Comparison of ENCODE assay signal across 17 mouse cellular contexts in the genomic region with DNA sequence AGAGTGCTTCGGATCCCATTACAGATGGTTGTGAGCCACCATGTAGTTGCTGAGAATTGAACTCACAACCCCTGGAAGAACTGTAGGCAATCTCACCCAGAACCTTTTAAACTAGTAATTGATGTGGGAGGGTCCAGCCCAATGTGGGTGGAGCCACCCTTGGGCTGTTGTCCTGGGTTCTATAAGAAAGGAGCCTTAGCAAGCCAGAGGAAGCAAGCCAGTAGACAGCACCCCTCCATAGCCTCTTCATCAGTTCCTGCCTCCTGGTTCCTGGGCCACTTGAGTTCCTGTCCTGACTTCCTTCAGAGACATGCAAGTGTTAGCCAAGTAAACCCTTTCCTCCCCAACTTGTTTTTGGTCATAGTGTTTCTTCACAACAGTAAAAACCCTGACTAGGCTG.
"Had no signal": no experiment of that assay in that cellular context is flagged by ENCODE, and none has a peak within 500 bp of the region (broad histone marks: within the 10 kb centered on the region; RNA-seq: fewer than 3 reads in every experiment).

No protein-coding gene starts in this region.

- H3K27me3 ChIP-seq: neural tube, embryonic 12.5 days; neural tube, embryonic 13.5 days; neural tube, embryonic 15.5 days; stomach, embryonic 15.5 days had no signal

- DNase-seq: retina, postnatal 1 day; right cerebral cortex, adult 18-20 months; right cerebral cortex, postnatal 14 days; right cerebral cortex, postnatal 25 days; right cerebral cortex, postnatal 4 days; spleen, adult 18-20 months; thymus, adult 18-20 months; thymus, adult 2 months; thymus, postnatal 14 days; thymus, postnatal 25 days; thymus, postnatal 36 days; thymus, postnatal 4 days had no signal

- H3K27ac ChIP-seq: neural tube, embryonic 12.5 days; neural tube, embryonic 13.5 days; neural tube, embryonic 15.5 days; stomach, embryonic 15.5 days; stomach, postnatal 0 days had no signal

- H3K36me3 ChIP-seq: neural tube, embryonic 12.5 days; neural tube, embryonic 13.5 days; neural tube, embryonic 15.5 days; stomach, embryonic 15.5 days had no signal

- H3K4me3 ChIP-seq: neural tube, embryonic 12.5 days; neural tube, embryonic 13.5 days; neural tube, embryonic 15.5 days; stomach, embryonic 15.5 days had no signal

- H3K4me2 ChIP-seq: neural tube, embryonic 12.5 days; neural tube, embryonic 13.5 days; neural tube, embryonic 15.5 days; stomach, embryonic 15.5 days had no signal

- H3K4me1 ChIP-seq: neural tube, embryonic 12.5 days; neural tube, embryonic 13.5 days; neural tube, embryonic 15.5 days had no signal

- H3K9me3 ChIP-seq: neural tube, embryonic 12.5 days; neural tube, embryonic 13.5 days; neural tube, embryonic 15.5 days; stomach, embryonic 15.5 days had no signal

- H3K9ac ChIP-seq: neural tube, embryonic 12.5 days; neural tube, embryonic 13.5 days; neural tube, embryonic 15.5 days; stomach, embryonic 15.5 days had no signal
